Mouse (Mus musculus) ovary, postnatal 14 days (tissue): ENCODE measurements around the gene Polh.
A peak's percentile ranks its signal among the peaks of the same experiment; 100 is the strongest.

Source experiments
- DNase-seq: peaks from one replicate; pipeline ENCODE4 v3.0.0; 2022; ENCODE audit warnings: low spot score

The Polh gene

DNA sequence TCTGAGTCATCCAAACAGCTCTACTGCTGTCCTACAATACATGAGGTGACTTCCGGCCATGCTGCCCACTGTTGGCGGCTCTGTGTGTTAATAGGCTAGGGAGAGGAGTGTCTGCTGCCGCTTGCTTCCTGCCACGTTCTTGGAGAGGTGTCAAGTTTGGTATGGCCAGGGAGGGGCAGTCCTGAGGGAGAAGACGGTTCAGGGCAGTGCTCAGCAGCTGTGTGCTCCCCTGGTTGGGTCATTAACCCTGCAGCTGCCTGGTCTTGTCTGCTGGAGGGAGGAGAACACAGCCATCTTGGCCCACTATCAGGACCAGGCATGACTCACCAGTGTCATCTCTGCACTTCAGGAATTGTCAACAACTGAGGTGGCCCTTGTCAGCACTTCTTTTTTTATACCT lies 34.1 kb downstream of the Polh start:
- no peak for DNase-seq

DNA sequence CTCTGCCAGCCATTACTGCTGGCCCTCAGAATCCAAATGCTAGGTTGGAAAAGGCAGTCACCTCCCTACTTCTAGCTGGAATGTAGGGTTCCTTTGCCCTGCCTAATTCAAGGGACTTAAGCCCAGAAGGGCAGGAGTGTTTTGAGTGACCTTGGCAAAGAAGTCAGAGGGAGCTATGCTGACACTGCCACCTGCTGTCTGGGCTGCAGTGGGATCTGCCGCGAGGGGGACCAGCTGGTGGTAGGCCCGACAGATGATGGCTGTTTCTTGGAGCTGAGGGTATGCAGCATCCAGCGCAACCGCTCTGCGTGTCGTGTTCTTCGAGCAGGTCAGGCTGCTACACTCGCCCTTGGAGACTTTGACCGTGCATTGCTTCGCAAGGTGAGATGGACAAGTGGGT lies 35.4 kb downstream of the Polh start:
- no peak for DNase-seq

DNA sequence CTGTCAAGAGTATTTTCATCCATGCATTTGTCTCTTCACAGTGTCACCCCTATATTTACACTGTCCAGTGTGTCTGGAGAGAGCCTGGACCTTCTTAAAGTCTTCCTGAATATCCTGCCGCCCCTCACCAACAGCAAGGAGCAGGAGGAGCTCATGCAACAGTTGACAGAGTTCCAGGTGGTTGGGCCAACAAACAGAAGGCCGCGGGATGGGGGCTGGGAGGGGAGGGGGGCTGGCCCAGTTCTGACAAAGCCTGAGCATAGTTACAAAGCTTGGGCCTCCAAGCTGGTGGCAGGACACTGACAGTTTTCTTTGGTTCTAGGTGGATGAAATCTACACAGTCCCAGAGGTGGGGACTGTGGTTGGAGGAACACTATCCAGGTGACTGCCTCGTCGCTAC lies 36.2 kb downstream of the Polh start:
- no peak for DNase-seq

DNA sequence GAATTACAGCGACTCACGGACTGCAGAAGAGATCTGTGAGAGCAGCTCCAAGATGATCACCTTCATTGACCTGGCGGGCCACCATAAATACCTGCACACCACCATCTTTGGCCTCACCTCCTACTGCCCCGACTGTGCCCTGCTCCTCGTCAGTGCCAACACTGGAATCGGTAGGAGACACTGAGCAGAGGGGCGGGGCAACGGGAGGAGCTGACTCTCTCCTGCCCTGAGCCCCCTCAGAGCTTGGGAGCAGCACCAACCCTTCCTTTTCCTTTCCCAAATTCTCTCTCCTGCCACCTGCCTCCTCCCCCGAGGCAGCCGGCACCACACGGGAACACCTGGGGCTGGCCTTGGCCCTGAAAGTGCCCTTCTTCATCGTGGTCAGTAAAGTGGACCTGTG lies 37.0 kb downstream of the Polh start:
- no peak for DNase-seq

DNA sequence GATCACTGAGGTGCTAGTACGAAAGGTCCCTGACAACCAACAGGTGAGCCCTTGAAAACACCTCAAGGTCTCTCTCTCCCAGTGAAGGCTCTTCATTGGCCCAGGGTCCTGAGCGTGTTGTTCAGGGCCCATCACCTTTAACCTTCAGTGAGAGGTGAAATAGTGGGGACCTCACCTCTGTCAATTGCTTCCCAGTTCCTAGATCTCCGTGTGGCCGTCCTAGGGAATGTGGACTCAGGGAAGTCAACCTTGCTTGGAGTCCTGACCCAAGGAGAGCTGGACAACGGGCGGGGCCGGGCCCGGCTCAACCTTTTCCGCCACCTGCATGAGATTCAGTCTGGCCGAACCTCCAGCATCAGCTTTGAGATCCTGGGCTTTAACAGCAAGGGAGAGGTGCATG lies 37.7 kb downstream of the Polh start:
- no peak for DNase-seq

DNA sequence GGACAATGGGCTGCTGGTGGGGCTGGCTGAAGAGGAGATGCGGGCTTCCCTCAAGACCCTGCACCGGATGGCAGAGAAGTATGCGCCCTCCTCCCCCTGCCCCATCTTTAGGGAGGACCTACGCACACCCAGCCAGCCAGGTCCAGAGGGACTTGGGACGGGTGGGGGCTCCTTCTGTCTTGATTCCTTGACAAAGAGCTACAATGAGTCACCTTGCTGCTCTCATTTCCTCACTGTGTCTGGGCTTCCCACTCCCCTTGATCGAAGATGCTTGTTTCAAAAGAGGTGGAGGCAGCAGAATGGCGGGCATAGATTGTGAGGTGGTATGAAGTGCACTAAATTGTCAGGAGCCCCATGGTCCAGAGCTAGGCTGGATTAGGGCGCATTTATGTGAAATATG lies 38.1 kb downstream of the Polh start:
- DNase-seq = no peak

DNA sequence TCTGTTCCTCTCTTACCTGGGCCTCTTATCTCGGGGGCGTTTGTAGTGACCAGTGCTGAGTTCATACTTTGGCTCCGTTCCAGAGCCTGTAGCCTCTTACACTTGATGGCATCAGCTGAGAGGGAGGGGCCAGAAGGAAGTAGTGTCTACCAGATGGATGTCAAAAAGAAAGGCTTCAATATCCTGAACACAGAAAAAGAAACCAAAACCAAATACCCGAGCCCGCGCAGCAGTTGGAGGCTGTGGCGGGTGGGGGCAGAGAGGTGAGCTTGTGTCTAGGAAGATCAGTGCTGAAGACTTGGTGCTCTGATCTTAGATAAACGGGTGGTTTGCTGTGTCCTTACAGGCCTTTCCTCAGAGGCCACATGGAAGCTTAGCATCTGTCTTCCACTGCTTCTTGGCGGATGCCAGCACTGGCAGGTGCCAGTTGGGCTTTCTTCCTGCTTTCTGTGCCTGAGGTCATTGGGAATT lies 39.5 kb downstream of the Polh start:
- no peak for DNase-seq

DNA sequence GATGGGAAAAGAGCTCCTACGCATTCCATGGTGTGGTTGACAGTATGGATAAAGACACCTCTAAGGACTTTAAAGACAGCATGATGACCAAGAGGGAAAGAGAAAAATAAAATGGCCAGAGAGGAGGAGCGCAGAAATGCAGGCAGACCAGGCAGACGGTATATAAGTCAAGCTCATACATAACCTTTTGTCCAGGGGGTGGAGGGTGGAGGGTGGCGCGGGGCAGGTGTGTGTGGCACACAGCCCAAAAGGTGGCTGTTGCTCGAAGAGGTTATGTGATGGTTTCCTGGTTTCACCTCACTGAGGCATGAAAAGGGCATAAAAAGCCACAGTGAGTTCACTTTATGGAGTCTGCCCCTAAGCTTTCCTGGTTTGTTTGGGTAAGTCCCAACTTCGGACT lies 39.9 kb downstream of the Polh start:
- no peak for DNase-seq

DNA sequence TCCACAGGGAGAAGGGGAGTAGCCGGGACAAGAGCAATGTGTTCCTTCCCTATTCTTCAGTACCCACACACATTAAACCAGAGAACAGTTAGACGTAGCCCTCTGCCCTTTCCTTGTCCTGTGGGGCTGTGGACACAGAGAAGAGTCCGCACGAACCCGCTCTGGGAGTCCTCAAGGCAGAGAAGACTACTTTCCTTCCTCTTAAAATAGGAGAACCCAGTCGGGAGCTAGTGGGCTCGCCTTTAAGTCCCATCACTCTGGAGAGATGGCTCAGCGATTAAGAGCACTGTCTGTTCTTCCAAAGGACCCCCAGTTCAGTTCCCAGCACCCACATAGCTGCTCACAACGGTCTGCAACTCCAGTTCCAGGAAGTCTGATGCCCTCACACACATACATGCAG lies 40.7 kb downstream of the Polh start:
- DNase-seq = no peak

DNA sequence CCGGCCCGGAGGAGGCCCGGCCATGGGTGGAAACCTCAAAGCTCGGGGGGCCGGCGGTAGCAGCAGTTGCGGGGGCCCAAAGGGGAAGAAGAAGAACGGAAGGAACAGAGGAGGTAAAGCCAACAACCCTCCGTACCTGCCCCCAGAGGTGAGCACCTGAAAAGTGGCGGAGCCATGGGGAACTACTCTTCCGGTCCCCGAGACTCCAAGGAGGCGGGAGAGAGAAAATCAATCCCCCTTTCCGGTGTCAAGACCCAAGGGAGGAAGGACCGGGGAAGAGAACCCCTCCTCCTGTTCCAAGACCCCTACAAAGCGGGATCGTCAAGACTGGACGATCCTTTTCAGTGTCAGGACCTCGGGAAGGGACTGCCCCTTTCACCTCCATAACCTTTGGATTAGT lies 41.3 kb downstream of the Polh start:
- DNase-seq = no peak

DNA sequence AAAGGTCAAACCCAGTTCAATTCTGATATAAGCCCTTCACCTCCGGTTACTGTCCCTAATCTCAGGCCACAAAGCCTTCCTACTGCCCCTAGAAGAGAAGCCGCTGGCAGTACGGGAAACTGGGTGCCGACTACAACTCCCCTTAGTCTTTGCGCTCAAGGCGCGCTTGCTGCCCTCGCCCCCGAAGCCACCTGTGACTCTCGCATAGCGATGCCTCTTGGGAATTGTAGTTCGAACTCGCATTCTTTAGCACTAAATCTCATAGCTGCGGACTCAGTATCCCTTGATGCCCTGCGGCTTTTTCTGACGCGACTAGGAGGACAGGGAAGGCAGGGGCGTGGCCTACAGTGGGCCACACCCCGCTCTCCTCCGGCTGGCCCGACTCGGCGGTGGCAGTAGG lies 41.8 kb downstream of the Polh start, which contains the start of gene Gtpbp2:
Gene Gtpbp2 (plus strand): TSS at position 347 of the 400 bp plus-strand sequence.
- peak; percentile 84 for DNase-seq

DNA sequence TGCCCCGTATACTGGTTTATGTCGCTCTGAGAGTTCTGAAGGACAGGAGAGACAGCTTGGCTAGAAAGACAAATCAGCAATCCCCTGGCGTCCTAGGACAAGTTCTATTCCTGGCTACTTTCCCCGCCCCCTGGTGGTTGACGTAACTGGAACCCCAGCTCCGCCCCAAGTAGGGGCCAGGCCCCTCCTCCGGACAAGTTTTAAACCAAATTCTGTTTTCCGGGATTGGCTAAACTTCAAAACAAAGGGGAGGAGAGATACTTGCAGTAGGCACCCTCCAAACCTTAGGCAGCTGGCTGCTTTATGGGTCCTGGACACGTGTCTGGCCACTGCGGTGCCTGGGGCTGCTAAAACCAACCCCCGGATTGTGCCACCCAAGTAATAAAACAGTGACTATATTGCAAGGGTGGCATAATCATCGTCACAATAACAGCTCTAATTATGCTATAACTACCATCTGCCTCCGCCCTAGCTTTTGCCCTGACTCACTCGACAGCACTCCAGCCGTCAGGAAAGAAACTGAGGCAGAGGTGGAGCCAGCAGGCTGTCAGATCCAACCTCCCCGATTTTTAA lies 42.3 kb downstream of the Polh start:
- DNase-seq = peak; percentile 88

DNA sequence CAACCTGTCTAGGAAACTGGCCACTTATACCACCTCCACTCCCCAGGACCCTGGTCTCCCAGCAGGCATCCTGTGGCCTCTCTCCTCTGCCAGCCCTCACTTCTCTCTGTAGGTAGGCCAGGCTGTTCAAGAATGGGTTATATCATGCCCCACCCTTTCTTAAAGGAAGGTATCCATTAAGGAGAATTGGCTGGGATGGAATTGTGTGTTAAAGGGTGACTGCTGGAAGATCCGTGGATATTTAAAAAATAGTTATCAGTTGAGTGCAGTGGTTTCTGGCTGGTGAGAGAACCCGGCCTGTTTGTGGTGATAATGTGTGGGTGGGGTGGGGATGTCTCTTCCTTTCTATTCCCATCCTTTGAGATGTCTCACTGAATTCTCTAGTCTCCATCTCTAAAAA lies 43.2 kb downstream of the Polh start:
- DNase-seq = no peak

DNA sequence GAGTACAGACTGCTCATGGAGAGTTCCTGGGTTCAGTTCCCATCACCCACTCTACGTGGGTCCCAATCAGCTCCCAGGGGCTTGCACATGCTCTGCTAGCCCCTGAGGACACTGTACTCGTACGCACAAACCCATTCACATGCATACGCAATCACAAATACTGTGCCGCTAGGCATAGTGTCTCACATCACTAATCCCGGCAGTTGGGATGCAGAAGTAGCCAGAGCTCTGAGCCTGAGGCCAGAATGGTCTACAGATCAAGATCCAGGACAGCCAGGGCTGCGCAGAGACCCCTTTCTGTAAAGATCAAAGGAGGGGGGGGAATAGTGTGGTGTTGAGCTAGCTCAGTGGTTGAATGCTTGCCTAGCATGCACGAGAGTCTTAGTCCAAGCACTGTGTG lies 45.3 kb downstream of the Polh start:
- DNase-seq = no peak

DNA sequence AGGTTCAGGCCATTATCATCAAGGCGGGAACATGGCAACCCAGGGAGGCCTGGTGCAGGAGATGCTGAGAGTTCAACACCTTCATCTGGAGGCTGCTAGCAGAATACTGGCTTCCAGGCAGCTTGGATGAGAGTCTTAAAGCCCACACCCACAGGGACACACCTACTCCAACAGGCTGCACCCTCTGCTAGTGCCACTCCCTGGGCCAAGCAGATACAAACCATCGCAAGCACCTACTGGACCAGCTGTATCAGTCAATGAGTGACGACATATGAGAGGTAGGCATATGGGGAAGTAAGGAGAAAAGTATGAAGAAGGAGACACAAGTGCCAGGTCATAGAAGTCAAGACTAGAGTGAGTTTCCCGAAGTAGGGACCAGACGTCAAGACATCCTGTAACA lies 45.8 kb downstream of the Polh start:
- DNase-seq = no peak

DNA sequence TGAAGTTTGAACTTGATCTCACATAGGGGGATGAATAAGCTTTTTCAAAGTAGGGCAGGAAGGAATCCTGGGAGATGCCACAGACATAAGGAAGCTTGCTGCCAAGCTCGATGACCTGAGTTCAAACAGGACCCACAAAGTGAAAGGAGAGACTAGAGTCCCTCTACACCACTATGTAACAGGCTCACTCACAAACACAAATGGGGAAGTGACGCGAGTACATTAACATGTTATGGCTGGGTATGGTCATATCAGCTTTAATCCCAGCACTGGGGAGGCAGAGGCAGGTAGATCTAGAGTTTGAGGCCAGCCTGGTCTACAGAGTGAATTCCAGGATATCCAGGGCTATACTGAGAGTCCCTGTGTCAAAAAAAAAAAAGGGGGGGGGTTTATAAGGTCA lies 48.1 kb downstream of the Polh start:
- no peak for DNase-seq

DNA sequence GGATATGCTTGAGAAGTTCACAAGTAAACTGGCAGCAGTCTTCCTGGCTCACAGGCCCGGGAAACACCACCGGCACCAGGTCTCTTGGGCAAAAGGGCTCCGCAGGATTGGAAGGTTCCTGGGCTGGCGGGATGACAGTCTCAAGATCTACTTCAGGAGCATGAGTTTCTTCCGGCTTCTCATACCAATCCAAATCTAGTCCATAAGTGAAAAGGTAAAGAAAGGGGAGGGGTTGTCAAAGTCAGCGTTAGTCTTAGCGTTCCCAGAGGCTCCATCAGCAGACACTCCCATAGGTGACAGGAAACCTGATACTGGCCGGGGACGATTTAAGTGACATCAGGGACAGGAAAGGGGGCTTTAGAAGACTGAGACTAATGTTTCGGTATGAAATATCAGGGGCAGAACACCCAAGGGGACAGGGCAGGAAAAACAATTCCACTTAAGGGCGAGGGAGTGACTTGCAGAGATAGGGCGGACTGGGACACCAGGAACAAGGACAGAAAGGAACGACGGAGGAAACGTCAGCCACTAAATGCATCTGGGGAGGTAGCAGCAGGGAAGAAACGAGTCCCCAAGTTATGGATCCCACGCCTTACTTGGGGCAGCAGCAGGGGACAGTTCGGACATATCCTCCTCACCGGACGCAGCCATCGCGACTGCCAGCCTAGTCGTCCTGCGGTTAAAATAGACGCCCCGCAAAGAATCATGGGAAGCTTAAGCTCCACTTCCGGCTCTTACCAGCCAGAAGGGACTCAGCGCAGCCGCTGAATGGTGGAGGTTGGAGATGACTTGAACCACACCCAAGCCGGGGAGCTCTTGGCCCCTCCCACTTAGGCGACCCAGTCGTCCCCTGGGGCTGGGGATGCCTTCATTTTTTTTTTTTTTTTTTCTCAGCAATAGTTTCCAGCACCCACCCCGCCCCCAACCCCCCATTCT lies 49.3 kb downstream of the Polh start, which contains the start of gene Mad2l1bp:
Gene Mad2l1bp (minus strand): TSS at position 707 of the 936 bp plus-strand sequence.
- peak; percentile 76 for DNase-seq

DNA sequence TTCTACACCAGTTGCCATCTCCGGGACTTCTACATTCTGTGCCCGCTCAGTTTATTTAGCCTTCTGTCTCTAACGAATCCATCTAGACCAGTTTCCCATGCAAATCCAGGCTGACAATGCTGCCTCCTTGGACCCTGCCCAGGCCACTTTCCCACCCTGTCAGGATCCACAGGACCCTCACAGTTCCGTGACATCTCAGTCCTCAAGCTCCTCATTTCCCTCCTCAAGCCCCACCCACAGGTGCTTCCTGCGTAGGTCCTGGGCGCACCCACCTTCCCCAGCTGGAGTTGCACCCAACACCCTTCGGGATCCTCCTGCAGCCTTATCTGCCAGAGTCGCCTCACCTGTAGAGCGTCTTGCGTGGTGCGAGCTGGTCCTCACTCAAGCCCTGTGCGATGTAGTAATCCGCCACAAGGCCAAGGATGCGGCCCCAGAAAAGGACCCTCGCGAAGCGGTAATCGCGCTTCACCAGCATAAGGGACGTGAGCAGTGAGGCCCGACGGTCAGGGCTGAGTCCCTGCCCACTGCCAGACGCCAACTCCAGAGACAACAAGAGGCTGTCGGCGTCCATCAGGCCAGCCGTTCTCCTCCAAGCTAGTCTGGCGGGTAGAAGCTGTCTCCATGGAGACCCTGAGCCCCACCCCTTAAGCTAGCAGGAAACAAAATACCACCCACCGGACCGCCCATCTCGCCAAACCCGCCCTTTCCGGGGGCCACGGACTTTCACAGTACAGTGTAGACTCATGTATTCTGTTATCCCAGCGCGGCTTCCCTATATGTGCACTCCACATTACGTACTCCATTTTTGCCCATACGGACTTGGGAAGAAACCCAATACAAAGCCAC lies 58.6 kb downstream of the Polh start, which contains the start of gene Rsph9:
Gene Rsph9 (minus strand): TSS at position 639 of the 846 bp plus-strand sequence.
- peak; percentile 65 for DNase-seq

DNA sequence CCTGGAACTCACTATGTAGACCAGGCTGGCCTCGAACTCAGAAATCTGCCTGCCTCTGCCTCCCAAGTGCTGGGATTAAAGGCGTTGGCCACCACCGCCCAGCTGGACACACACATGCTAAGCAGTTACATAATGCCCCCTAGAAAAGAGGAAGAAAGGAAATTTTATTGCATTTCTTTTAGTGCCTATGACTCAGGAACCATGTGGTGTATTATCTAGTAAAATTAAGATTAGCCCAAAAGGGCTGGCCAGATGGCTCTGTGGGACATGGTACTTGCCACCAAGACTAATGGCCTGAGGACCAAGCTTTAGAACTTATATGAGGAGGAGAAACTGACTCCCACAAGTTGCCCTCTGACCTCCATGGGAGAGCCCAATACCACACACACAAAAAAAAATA lies 62.6 kb downstream of the Polh start:
- DNase-seq = no peak

DNA sequence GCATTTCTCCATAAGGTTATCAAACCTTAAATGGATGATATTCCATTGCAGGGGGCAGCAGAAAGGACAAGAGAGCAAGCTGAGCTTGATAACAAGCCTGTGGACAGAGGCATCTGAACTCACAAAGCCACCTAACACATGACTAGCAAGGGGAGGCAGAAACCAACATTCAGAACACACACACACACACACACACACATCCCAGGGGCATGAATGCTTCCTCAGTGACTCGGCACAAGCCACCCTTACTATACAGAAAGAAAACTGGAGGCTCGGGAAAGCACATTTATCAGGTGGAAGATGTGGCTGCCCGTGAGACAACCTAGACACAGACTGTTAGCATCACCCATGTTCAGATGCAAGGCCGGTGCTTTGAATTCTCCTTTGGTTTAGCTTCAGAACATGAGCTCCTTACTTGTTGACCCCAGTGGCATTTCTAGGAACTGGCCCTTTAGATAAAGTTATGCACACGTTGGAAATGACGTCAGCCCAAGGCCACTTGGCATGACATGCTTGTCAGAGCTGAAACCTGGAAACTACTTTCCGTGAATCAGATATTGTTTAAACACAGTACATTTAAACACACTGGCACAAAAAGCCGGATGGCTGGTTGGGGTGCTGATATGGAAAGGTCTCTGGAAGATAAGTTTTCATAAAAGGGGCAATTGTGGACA lies 63.7 kb downstream of the Polh start:
- DNase-seq = no peak

DNA sequence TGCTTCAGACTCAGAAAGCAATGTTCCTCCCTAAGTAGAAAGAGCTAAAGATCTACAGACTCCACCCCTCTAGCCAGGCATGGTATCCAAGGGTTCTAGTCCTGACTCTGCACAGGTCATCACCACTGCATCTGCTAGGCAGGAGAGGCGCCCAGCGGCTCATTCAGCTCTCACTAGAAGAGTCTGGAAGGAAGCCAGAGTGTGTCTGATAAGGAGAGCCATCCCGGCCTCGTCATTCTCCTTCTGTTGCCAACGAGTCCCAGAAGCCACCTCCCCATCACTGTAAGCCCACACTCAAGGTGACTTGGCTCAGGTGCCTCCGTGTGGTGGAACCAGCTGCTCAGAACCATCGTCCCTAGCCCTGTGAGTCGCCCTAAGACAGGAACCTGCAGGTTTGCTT lies 69.6 kb downstream of the Polh start:
- DNase-seq = no peak
